Mouse (Mus musculus): ENCODE results near the gene Myo1g.

Gene Myo1g

GRCm38 (mm10) chr11:6530746-6531145 lies 10.0 kb upstream of the Myo1g start:
- in situ Hi-C loops (cut with MboI; ENCODE audit: unreplicated experiment in 2 of 2): no loop called here

- in situ Hi-C loops (cut with MboI; ENCODE audit: unreplicated experiment in 2 of 2): loop anchor here (5.0 to 10.0 kb wide), 3 partner anchors 52 to 102 kb away; no protein-coding TSS in a partner anchor
These were observed 9.2 kb upstream of the Myo1g start for GRCm38 (mm10) chr11:6529961-6530360.

- in situ Hi-C loops (cut with MboI; ENCODE audit: unreplicated experiment in 2 of 2): loop anchor here (5.0 to 10.0 kb wide), 3 partner anchors 54 to 104 kb away; no protein-coding TSS in a partner anchor
These were observed 7.6 kb upstream of the Myo1g start for GRCm38 (mm10) chr11:6528186-6529006.

- in situ Hi-C loops (cut with MboI; ENCODE audit: unreplicated experiment in 2 of 2): loop anchor here (5.0 to 10.0 kb wide), 3 partner anchors 55 to 105 kb away; no protein-coding TSS in a partner anchor
These were observed 6.8 kb upstream of the Myo1g start for GRCm38 (mm10) chr11:6527256-6528185.

GRCm38 (mm10) chr11:6526526-6527255 lies 5.9 kb upstream of the Myo1g start:
- in situ Hi-C loops (cut with MboI; ENCODE audit: unreplicated experiment in 2 of 2): loop anchor here (5.0 to 10.0 kb wide), 3 partner anchors 56 to 106 kb away; no protein-coding TSS in a partner anchor

GRCm38 (mm10) chr11:6525241-6525640 lies 4.5 kb upstream of the Myo1g start:
- in situ Hi-C loops (cut with MboI; ENCODE audit: unreplicated experiment in 2 of 2): loop anchor here (5.0 to 10.0 kb wide), 3 partner anchors 57 to 107 kb away; no protein-coding TSS in a partner anchor

- in situ Hi-C loops (cut with MboI; ENCODE audit: unreplicated experiment in 2 of 2): loop anchor here (5.0 to 10.0 kb wide), 4 partner anchors 57 to 108 kb away; partner anchors contain the start of gene Ppia (in 1 of the 2)
These were observed 4.1 kb upstream of the Myo1g start for GRCm38 (mm10) chr11:6524880-6525238.

GRCm38 (mm10) chr11:6524165-6524879 lies 3.6 kb upstream of the Myo1g start:
- in situ Hi-C loops (cut with MboI; ENCODE audit: unreplicated experiment in 2 of 2): loop anchor here (5.0 to 10.0 kb wide), 2 partner anchors 60 to 107 kb away; partner anchors contain the start of gene Ppia (in 1 of the 2)

- in situ Hi-C loops (cut with MboI; ENCODE audit: unreplicated experiment in 2 of 2): loop anchor here (5.0 to 10.0 kb wide), 2 partner anchors 61 to 106 kb away; partner anchors contain the start of gene Ppia (in 1 of the 2)
These were observed 2.9 kb upstream of the Myo1g start for GRCm38 (mm10) chr11:6523662-6524088.

GRCm38 (mm10) chr11:6522782-6523525 lies 2.2 kb upstream of the Myo1g start:
- in situ Hi-C loops (cut with MboI; ENCODE audit: unreplicated experiment in 2 of 2): loop anchor here (5.0 to 10.0 kb wide), 2 partner anchors 62 to 106 kb away; partner anchors contain the start of gene Ppia (in 1 of the 2)

GRCm38 (mm10) chr11:6519491-6520033 lies 1.2 kb downstream of the Myo1g start:
- in situ Hi-C loops (cut with MboI; ENCODE audit: unreplicated experiment in 2 of 2): loop anchor here (5.0 to 10.0 kb wide), 2 partner anchors 65 to 102 kb away; partner anchors contain the start of gene Ppia (in 1 of the 2)

- in situ Hi-C loops (cut with MboI; ENCODE audit: unreplicated experiment in 2 of 2): no loop called here
These were observed 5.9 kb downstream of the Myo1g start for GRCm38 (mm10) chr11:6514837-6515236.

- in situ Hi-C loops (cut with MboI; ENCODE audit: unreplicated experiment in 2 of 2): no loop called here
These were observed 12.4 kb downstream of the Myo1g start for GRCm38 (mm10) chr11:6508269-6508876.

- in situ Hi-C loops (cut with MboI; ENCODE audit: unreplicated experiment in 2 of 2): no loop called here
These were observed 14.2 kb downstream of the Myo1g start for GRCm38 (mm10) chr11:6506516-6506915.

- in situ Hi-C loops (cut with MboI; ENCODE audit: unreplicated experiment in 2 of 2): no loop called here
These were observed 16.1 kb downstream of the Myo1g start for GRCm38 (mm10) chr11:6504689-6505088.

- in situ Hi-C loops (cut with MboI; ENCODE audit: unreplicated experiment in 2 of 2): no loop called here
These were observed 16.5 kb downstream of the Myo1g start for GRCm38 (mm10) chr11:6504226-6504625.

GRCm38 (mm10) chr11:6502506-6502905 lies 18.3 kb downstream of the Myo1g start:
- in situ Hi-C loops (cut with MboI; ENCODE audit: unreplicated experiment in 2 of 2): no loop called here

Measured in v-Abl transformed pro-B cells (cell line).